Mouse (Mus musculus) spleen, adult 12 weeks (tissue): ENCODE results near the gene Myo5a.
"Not testable (repeated sequence)": the region's sequence is repeated elsewhere in the genome, so short reads cannot be mapped to it uniquely, and the experiment has no call there.

Experiments
- DNase-seq: peaks from one replicate; pipeline ENCODE4 v3.0.0; 2022; ENCODE audit warnings: low spot score

The Myo5a gene

DNA sequence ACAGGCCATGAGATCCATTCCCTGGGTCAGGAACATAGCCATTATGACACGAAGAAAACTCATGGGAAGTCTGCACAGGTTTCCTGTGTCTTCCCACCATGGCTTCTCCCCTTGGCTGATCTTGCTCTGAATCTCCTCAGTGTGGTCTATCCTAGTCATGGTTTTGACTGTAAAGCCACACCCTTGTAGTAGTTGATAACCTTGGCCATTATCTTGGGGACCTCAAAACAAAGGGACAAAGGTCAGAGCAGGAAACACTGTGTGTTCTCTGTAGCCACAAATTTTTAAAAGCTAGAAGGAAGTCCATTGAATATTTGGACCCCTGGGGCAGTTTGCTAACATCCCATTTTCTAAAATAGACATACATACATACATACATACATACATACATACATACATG is 177.5 kb downstream of the Myo5a start:
- DNase-seq: no peak

DNA sequence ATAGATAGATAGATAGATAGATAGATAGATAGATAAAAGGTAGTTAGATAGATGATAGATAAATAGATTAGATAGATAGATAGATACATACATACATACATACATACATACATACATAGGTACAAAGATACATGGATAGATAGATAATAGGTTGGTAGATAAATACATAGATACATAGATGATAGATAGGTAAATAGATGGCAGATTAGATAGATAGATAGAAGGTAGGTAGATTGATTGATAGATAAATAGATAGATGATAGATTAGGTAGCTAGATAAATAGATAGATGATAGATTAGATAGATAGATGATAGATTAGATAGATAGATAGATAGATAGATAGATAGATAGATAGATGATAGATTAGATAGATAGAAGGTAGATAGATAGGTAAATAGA is 178.1 kb downstream of the Myo5a start:
- no peak for DNase-seq

DNA sequence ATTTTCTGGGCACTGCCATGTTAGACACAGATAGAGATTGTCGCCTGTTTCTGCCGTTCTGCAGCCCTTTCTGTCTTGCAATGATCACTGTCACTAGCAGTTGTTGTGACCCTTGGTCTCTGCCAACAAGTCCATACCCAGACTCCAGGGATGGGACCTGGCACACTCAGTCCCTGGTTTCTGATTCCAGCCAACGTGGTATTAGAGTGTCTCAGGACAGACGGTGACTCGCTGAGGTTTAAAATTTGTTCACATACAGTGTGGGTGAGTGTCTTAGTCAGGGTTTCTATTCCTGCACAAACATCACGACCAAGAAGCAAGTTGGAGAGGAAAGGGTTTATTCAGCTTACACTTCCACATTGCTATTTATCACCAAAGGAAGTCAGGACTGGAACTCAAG is 182.3 kb downstream of the Myo5a start:
- not testable (repeated sequence) for DNase-seq

DNA sequence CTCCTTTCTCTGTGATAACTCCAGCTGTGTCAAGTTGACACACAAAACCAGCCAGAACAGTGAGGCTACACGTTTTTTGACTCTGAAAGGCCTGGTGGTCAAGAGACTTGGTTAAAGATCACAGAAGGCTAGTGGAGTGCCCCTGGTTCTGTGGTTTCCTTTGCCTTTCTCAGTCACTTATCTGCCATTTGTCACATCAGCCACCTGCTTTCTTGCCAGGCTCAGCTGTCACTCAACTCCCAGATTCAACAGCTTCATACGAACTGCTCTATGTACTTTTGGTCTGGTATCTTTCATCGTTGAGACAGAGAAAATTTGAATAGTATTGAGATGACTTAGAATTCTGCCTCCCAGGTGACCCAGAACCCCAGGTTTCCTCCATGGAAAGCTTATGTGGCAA is 183.0 kb downstream of the Myo5a start:
- DNase-seq: no peak

DNA sequence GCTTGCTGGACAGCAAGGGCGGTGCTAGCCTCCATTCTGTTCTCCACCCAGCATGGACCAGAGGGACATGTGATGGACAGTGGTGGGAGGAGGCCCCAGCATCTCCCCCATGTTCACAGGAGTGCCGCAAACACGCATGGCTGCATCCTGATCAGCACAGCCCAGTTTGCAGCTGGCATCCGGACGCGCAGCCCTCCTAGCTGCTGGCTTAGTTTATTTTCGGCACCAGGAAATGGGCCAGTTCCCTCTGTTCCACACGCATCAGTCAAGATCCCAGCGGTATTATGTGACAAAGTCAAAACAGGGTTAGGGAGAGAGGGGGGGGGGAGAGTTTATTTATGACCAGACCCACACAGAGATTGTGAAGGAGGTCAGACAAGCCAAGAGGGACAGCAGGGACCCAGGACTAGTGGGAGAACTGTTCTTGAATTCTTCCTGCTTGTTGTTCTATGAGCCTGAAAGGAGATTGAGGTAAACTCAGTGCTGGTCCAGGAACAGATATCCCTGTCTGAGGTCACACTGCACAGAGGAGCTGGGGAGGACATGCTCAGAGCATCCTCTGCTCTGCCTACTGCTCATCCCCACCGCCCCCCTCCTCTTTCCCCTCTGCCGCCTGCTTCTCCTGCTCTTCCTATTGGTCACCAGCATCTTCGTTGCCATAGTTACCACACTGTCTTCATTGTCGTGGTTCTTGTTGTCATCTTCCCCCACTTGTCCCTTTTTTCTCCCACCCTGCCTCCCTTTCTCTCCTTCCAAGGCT is 183.6 kb downstream of the Myo5a start:
- no peak for DNase-seq

DNA sequence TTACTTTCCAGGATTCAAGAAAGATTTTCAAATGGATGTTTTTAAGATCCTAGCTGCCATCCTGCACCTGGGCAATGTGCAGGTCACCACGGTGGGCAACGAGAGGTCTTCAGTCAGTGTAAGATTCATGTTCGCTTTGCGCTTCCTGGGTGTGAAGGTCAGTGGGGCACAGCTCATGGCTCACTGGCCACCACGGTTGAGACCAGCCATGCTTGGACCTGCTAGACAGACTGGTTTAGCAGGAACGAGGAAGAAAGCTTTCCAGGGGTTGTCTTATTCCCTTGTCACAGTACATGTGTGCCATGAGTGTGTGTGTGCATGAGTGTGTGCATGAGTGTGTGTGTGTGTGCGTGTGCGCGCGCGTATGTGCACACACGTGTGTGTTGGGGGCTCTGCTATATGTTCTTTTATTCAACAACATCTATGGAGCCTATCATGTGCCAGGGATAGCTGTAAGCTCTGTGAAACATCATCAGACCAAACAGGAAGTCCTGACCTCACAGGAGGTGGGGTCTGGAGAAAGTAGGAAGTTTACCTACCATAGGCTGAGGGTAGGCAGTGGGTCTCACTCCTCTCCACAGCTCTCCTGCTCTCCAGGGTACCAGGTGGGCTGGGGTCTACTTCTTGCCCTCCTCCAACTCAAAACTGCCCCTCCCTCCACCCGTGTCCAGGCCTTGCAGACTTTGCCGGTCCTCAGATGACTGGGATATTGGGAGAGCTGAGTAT is 185.2 kb downstream of the Myo5a start:
- DNase-seq: no peak

DNA sequence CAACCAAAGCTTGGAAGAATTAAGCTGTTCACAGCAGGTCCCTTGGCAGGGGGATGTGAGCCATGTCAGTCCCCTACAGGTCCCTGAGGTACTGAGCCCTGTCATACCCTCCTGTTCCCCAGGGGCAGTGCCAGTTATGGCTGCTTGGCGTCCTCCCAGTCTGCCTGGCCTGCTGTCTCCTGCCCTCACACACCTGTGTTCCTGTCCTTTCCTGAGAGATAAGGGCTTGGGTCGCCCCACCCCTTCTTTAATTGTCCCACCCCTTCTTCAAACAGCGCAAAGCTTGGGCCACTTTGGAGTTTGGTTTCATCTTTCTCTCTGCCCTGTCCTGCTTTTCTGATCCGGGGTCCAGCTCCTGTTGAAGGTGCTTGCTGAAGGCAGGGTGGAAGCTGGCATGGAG is 188.0 kb downstream of the Myo5a start:
- no peak for DNase-seq

DNA sequence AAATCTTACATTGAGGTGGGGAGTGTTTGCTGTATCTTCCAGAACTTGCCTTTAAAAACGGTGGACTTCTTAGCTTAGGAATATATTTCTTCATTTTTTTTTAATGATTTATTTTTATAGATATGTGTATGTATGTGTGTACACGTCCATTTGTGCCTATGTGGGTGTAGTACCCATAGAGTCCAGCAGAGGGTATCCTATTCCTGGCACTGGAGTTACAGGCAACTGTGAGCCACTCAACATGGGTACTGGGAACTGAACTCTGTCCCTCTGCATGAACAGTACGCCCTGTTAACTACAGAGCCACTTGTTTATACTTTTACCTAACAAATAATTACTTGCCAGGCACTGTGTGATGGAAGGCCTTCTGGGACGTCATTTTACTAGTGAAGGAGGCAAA is 188.8 kb downstream of the Myo5a start:
- DNase-seq: no peak

DNA sequence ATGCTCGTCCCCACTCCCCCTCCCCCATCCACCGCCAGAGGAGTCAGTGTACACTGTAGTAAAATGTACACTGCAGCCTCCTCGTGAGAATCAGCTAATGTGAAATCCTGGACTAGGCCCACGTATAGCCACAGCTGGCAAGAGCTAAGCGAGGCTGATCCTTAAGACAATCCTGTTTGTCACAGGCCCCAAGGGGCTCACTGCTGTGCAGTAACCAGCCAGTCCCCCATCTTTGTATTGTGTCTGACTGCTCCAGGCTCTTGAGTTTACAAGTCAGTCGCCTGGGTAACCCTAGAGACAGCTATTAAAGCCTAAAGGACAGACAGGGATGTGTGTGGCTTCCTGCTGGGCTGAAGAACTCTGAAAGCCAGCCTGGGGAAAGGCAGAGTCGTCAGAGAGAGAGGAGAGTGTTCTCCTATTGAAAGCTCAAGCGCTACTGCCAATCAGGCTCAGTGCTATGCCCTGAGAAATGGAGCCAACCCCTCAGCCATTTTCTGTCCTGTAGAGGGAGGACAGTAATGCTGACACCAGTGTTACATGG is 190.6 kb downstream of the Myo5a start:
- no peak for DNase-seq

DNA sequence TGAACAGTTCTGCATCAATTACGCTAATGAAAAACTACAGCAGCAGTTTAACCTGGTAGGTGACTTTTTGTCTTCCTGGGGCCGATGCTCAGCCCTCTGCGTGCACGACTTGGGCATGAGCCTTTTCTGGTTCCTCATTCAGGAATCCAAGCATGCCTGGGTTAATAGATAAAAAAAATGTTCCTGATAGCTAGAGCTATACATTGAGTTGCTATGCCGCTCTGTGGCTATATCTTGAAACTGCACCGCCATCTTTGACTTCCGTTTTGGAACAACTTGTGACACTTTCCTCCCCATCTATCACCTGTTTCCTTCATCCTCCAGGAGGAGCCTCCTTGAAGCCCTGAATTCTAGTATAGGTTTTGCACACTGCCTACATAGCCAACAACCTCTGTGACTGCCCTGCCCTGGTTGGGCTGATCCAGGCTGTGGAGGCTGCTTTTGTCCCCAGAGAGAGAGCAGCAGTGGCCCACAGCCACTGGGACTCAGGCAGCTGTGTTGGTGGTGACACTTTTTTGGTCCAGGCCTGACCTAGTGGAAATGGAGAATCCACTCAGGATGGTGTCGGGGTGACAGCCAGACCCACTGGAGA is 191.5 kb downstream of the Myo5a start:
- DNase-seq: no peak

DNA sequence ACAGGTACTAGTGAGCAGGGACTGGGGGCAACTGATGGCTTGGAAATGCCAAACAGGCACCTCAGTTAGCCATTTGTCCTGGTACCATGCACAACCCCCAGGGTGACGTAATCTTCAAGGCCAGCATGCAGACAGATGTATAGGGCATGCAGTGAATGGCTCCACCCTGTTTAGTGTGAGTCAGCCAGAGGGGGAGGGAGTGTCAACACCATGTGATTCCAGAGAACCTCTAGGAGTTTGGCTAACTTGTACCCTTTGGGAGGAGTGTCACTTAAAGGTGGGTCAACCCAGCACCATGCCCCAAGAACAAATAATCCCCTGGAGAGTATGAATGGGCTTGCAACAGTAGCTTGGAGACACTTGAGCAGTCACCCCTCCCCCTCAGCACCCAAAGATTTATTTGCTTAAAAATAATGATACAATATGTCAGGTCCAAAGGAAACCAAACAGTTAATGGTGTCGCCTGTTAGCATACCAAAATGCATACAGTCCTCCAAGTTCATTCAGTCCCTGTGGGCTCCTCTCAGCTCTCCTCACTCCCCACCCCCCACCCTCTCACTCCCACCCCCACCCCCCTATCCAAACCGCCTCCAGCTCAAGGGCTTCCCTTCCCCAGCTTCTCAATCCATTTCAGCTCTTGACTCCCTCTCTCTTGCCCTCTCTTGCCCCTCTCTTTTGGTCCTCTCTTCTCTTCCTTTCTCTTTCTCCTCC is 193.3 kb downstream of the Myo5a start:
- DNase-seq: no peak

DNA sequence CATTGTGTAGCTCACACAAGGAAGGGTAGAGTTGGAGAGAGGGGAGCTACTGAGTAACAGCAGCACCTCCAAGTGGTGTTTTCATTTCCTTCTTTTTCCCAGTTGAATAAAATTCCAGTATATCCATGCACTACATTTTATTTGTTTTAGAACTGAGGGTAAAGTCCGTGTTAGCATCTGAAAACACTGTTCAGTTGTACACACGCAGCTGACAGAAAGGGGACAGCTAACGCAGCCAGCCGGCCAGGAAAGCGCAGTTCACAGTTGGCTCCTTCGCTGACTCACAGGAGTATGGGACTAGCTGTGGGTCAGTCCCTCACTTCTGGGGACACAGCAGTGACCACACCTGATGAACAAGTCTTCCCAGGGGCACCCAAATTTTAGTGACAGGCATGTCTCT is 196.3 kb downstream of the Myo5a start:
- no peak for DNase-seq

DNA sequence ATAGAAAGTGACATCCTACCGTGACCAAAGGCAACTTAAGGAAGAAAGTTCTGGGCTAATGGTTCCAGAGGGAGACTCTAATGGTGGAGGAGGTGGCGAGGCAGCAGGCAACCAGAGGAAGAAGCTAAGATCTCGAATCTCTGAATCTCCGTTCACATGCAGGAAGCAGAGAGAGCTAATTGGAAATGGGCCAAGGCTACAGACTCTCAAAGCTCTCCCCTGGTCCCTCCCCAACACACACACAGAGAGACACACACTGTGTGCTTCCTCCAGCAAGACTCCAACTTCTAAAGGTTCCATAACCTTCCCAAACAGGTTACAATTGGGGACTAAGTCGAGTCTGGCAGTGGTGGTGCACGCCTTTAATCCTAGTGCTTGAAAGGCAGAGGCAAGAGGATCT is 199.6 kb downstream of the Myo5a start:
- no peak for DNase-seq

DNA sequence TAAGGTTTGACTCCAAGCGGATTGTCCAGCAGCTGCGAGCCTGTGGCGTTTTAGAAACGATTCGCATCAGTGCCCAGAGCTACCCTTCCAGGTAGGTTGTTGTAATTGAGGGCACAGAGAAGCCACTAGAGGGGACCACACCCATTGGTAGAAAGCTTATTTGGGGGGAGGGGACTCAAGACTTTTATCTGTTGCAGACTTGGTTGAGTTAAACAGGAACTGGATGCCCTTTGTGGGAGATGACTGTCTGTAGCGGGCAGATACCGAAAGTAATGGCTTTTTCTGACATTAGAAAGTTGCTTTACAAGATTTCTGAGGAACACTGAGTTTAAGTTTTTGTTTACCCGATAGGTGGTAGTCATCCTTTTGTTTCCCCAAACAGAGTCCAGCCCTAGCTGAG is 200.7 kb downstream of the Myo5a start:
- no peak for DNase-seq
